Mouse (Mus musculus): ENCODE data around the gene Ipmk.

DNA sequence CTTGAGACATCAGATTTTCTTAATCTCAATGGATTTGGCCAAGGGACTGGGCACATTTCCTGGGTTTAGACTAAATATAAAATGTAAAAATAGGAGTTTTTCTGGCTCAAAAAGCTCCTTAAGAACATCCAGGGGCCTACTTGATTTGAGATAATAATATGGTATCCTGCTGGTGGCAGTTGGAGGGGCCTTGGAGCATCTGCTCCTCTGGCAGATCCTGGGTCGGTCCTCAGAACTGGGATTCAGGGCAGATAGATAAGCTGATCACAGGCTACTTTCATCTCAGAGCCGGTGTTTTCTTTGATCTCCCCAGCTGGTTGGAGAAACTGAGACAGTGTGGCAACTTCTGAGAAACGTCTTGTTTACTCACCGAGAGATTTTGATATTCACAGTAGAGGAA lies 129.6 kb downstream of the Ipmk start:
- TF ChIP-seq ZNF384 (IDR thresholded peaks at IDR 0.05; ENCODE audit: low read depth, low read length) (no peak), CHD2 (IDR thresholded peaks at IDR 0.05; ENCODE audit: low read depth, low read length) (no peak), ZC3H11A (IDR thresholded peaks at IDR 0.05; ENCODE audit: borderline replicate concordance, low read depth, low read length) (no peak), MAFK (IDR thresholded peaks at IDR 0.05; ENCODE audit: insufficient read depth, low read depth, low read length) (no peak), HCFC1 (IDR thresholded peaks at IDR 0.05; ENCODE audit: borderline replicate concordance, insufficient read depth, low read length) (no peak)

Measured in ES-E14 (cell line).